Mouse (Mus musculus) gastrocnemius, postnatal 10 days (tissue): ENCODE data around the gene Alkbh2. TPM values are rescaled to one million over a fixed set of nuclear protein-coding genes. Genes with fewer than 3 reads are reported as not detected.

Source experiments
- DNase-seq: peaks from one replicate; pipeline ENCODE4 v3.0.0; 2021; ENCODE audit warnings: mixed read lengths
- total RNA-seq, 2 experiments: library from RNA; stranded (reverse); gene quantifications; 2 replicates each; pipeline ENCODE4 v1.2.3; 2021

Alkbh2 gene
- total RNA-seq, 2 experiments from 2014 or later: 1.6 to 2.4 TPM

DNA sequence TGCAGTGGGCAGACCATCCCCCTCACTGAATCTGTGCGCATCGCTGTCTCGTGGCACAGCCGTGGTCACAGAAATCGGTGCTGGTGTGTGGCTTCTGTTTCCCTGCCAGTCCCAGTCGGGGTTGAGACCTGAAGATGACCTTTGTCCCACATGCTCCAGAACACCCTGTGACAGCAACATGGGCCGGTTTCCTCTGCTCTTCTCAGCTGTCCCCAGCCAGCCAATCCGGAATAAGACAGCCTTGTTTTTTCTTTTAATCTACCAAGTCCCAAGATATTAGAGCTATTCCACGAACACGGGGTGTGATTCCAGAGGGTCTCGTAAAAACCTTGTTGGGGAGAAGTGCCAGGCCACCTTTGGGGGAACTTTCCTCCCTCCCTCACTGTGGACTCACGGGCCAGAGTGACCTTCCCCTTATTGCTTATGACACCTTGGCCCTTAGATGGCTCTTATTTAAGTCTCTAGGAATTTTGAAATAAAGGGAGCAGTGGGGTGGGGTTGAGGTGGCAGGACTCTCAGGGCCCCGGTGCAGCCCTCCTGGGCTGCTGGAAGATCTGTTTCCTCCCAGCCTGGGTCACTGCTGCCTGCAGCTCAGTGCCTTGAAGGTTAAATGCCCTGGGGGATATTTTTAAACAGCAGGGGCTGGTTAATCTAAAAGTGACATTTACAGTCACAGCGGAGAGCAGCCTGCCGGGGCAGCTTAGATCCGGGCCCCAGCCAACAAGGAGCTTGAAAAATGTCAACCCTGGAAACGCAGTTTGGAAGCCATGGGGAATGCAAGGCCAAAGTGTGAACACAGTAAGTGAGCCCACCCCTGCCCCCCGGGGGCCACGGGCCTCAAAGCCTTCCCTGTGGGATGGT lies 18.2 kb upstream of the Alkbh2 start, which contains the start of gene Acacb:
Acacb (plus strand) TSS at position 508 of the 861 bp plus-strand sequence.
- no peak for DNase-seq

DNA sequence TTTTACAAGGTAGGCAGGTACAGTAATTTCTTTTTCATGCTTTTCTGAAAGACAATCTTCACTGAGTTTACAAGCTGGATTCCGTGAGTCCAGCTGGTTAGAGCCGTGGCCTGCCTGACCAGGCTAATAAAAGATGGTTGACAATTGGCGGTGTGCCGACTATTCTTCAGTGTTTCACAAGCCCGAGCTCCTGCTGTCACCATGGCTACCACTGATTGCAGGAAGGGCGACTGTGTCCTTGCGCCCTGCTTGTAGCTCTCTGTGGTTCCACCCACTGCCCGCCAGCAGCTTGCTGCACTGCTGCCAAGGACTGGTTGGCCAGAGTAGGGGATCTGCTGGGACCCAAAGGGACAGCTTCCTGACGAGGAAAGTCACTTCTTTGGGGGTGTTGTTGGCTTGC lies 11.2 kb upstream of the Alkbh2 start:
- DNase-seq: peak; percentile 78

DNA sequence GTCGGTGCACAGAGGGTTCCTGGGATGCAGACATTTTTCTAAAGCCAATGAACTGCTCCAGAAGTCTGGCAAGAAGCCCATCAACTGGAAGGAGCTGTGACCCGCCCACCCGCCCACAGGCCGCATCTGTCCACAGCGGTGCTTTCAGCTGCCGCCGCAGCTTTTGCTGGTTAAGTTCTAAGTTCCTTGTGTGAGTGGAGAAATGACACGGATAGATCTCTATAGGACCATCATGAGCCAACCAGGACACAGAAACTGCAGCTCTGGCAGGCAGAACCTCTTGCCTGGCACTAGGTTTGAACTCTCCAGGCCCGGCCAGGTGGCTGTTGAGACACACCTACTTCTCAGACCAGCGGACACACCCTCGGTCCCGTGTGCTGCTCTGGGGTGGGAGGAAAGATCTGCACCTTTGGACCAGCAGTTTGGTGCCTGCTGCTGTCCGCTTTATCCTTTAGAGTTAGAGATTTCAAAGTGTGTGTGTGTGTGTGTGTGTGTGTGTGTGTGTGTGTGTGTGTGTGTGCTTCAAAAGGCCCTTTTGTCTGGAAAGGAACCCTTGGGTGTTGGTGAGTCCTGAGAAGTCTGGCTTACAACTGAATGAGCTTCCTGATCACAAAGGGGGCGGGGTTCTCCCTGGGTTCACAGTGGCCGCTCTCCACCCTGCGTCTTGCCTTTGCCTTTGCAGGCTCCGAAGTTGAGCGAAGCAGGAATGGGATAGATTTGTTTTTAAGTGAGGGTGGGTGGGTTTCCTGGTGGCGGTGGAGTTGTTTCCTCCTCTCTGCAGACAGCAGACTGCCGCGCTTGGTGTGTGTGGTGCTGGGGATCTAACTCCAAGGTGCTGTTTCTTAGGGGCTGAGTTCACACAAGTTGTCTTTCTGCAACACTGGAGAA lies 10.5 kb upstream of the Alkbh2 start:
- no peak for DNase-seq

DNA sequence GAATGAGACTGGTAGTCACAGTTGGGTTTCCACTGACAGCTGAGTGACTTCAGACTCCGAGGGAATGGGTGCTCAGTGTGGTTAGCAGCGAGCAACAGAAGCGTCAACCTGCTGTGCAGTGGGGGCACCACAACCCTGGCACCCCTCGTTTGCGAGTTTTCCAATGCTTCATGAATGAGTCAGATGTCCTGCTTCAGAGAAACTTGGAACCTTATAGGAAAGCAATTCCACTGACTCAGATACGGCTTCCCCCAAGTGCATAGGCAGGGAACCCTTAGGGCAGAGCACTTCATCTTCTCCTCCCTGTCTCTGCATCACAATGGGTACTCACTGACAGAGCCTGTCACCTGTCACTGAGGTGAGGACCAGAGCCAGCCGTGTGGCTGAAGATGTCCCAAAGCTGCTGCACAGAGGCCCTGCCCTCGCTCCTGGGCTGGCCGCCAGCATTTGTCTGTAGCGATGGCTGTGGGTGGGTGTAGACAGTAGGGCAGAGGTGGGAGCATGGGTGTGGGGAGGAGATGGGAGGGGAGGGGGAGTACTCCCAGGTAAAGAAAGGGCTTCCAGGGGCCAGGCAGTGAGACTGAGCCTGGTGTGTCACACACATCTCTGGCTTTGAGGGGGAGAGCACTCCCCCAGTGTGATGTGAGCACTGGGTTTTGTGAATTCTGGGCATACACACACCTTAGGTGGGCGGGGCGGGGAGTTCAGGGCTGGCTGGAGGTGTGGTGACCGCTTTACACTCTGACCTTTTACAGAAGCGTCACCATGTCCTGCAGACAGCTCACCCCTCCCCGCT lies 9.7 kb upstream of the Alkbh2 start:
- no peak for DNase-seq

DNA sequence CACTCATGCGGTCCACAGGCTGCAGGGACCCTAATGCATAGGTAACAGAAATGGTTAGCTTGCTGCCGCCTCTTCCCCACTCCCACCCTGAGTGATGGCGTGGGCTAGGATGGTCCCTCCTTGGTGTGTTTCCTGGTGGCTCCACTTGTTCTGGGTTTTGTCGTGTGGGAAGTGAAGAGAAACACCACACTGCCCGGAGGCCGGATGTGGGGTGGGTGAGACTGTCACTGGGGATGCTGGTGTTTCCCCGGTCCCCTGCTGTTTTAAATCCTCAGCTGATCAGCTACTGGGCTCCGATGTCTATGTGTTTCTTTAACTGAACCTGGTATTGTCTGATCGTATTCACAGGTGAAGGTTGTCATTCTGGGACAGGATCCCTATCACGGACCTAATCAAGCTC lies 7.5 kb upstream of the Alkbh2 start:
- DNase-seq: no peak

DNA sequence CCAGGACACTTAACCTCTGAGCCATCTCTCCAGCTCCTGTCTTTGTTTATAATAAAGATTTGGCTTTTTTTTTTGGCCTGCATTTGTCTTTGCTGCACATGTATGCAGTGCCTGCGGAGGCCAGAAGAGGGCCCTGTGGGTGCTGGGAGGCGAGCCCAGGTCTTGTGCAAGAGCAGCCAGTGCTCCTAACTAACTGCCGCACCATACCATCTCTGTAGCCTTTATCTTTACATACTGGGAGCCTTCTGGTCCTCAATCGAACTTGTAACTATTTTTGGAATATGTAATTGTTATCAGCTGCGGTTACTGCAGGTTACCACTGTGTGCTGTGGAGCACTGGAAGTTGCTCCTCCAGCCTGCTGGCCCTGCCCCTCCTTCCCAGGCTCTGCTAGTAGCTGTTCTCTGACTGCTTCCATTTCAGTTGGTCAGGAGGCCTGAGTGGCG lies 6.1 kb upstream of the Alkbh2 start:
- DNase-seq: peak; percentile 67

DNA sequence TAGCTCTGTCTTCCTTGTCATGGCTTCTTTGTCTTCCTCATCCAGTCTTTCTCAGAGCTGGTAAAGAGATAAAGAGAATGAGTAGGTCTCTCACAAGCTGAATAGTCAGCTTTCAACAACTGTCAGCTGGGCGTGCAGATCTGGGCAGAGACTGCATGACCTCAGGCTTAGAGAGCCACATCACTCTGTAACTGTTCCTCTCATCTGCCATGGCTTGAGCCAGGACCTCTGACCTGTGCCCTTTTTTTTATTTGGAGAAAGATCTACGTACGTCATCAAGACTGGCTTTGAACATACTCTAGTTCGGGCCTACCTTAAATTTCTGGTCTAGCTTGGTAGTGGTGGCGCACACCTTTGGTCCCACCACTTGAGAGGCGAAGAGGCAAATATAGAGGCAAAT lies 4.8 kb upstream of the Alkbh2 start:
- DNase-seq: no peak

DNA sequence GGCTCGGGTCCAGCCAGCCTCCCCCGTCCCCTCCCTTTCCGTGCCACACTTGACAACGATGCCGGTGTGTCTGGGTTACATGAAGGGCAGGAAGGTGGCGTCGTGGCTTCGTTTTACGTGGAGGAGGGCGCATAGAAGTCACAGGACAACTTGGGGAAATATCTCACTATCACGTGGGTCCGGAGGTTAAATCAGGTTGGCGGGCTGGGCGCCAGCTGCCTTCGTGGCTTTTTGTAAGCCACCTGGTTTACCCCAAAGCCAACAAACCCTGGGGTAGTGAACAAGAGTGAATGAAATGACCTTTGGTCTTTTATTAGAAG lies 3.5 kb upstream of the Alkbh2 start:
- peak; percentile 58 for DNase-seq

DNA sequence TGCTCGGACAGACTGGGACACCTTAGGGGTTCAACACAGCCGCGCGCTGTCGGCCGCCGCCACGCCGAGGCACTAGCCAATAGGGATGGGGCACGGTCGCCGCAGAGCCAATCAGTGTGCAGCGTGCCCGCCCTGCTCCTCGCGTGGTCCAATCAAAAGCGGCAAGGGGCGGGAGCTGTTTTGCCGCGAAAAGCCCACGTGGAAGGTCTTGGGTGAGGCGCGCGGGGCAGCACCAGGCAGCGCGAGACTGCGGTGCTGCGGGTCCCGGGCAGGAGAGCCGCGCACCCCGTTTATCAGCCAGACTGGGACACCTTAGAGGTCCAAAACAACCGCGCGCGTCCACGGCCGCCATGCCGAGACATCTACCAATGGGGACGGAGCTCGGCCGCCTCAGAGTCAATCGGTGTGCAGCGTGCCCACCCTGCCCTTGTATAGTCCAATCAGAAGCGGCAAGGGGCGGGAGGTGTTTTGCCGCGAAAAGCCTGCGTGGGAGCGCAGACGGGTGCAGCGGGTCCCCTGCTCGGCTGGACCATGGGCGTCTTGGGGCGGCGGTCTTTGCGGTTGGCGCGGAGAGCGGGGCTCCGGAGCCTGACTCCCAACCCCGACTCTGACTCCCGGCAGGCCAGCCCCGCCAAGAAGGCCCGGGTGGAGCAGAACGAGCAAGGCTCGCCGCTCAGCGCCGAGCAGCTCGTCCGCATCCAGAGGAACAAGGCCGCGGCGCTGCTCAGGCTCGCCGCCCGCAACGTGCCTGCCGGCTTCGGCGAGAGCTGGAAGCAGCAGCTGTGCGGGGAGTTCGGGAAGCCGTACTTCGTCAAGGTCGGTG lies 2.9 kb upstream of the Alkbh2 start:
- DNase-seq: peak; percentile 95

DNA sequence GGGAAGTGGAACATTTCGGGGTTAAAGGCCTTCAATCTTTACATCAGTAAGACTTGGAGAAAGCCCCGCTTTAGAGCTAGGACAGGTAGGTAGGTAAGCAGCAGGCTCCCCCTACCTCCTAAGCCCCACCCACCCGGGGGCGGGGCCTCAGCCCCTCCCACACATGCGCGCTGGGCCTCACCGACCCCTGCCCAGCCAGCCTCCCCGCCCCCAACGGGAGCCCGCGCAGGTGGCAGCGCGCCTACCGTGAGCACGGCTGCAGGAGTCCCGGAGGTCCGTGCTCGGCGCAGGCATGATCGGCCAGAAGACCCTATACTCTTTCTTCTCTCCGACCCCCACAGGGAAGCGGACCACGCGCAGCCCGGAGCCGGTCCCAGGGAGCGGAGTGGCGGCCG lies 2.2 kb upstream of the Alkbh2 start, which contains the start of gene Ung:
Ung (plus strand) TSS at position 176 of the 395 bp plus-strand sequence.
- DNase-seq: peak; percentile 41

DNA sequence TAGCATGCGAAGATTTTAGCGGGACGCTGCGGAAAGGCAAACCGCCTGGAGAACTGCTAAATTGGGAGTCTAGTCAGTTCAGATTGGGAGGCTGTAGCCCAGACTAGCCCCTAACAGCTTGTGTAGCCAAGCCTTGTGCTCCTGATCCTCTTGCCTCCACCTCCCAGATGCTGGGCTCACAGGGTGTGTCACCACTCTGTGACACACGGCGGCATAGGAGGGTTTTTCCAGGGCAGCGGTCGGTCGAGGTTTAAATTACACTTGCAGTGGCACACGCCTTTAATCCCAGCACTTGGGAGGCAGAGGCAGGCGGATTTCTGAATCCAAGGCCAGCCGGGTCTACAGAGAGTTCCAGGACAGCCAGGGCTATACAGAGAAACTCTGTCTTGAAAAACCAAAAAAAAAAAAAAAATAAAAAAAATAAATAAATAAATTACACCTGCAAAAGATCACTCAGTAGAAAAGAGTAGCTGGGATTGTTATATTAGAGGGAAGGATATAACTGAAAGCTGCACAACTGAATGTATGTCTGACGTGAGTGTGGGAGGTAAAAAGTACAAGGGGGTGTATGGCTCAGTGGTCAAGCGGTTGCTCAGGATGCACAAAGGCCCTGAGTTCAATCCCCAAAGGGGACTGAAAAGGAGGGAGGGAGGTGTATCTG lies 1.7 kb upstream of the Alkbh2 start:
- DNase-seq: no peak

DNA sequence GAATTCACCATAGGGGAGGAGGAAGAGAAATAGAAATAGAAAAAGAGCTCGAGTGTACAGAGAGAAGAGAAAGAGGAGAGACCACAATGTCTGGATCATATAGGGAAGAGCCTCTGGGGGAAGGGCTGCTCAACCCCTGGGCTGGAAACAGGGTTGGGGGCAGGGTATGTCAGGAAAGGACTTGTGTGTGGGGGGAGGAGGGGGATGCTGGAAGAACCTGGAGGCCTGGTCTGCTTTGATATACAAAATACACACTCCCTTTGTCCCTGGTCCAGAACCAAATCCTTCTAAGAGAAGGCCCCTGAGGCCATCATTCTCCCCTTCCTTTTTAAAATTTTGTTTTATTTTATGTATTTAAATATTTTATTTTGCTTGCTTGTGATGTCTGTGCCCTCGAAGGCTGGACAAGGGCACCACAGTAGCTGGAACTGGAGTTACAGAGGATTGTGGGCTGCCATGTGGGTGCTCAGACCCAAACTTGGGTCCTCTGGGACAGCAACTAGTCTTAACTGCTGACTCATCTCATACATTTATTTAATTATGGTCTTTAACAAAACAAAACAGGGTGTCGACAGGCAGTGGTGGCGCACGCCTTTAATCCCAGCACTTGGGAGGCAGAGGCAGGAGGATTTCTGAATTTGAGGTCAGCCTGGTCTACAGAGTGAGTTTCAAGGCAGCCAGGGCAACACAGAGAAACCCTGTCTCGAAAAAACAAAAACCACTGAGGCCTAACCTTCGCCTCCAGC lies 1.3 kb downstream of the Alkbh2 start:
- no peak for DNase-seq

DNA sequence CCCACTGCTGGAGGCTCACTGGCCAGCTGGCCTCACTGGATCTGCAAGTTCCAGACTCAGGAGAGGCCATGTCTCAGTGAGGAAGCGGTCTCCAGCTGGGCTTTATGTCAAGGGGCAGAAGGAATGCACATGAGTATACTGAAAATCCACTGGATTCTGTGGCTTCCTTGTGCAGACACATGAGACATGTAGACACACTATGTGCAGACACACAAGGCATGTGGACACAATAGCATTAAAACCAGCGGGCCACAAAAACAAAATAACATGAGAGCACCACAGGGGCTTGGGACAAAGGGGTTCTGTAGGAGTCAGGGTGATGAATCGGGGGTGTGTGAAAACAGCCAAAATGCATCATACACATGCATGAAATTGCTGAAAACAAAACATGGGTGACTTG lies 2.0 kb downstream of the Alkbh2 start:
- no peak for DNase-seq

DNA sequence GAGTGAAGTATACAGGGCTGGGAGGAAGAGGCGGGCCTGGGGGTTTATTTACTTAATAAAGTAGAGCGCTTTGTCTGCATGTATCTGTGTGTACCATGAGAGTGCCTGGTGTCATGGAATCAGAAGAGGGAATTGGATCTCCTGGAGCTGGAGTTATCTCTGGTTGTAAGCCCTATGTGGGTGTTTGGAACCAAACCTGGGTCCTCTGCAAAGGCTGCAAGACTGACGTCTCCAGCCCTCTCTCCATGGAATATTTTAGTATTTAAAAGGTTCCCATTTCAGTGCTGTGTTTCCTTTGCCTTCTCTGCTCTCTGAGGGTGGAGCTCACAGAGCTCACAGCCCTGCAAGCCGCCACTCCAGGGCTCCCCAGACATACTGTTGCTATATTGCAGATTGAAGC lies 8.2 kb downstream of the Alkbh2 start:
- no peak for DNase-seq

DNA sequence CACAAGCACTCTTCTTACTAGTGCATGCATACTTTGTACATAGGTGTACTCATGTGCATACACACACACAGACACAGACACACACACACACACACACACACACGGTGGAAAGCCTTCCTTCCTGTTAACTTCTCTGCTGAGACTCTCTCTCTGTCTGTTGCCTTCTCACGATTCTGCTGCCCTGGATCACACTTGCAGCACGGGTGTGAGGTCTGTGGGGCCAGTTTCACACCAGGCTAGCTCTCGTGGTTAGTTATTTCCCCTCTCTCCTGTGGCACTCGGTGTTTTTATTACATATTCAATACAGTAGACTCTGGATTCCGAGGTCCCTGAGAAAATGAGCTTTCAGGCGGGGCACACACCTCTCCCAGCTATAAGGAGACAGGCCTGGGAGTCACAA lies 11.4 kb downstream of the Alkbh2 start:
- no peak for DNase-seq

DNA sequence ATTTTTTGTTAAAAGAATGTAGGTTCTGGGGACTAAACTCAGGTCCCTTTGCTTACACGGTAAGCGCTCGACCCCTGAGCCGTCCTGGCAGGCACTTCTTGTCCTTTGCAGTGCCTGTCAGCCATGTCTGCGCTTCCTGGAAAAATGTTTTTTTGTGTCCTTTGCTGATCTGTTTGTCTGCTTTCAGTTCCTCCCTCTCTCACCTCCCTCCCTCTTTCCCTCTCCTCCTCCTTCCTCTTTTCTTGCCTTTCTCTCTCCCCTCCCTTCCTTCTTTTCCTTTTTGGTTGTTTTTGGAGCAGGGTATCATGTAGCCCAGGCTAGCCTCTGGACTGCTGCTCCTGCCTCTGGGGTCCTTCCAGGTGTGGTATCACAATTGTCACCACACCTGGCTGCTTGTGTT lies 13.0 kb downstream of the Alkbh2 start:
- DNase-seq: no peak

DNA sequence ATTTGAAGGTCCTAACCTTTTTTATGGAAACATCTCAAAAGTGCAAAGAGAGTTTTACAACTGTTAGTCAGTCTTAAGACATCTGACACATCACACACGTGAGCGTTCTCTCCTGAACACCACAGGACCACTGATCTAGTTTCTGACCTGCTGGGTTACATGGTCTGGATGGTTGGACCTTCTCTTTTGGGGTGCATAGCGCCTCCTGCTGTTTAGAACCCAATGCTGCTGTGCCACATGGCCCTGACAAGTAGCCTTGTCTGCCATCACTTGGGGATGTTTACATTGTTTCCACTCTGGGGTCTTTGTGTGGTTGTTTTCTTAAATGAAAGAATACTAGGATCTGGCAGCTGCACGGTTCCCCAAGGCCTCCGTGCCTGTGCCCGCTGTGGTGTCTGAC lies 14.7 kb downstream of the Alkbh2 start:
- DNase-seq: no peak

DNA sequence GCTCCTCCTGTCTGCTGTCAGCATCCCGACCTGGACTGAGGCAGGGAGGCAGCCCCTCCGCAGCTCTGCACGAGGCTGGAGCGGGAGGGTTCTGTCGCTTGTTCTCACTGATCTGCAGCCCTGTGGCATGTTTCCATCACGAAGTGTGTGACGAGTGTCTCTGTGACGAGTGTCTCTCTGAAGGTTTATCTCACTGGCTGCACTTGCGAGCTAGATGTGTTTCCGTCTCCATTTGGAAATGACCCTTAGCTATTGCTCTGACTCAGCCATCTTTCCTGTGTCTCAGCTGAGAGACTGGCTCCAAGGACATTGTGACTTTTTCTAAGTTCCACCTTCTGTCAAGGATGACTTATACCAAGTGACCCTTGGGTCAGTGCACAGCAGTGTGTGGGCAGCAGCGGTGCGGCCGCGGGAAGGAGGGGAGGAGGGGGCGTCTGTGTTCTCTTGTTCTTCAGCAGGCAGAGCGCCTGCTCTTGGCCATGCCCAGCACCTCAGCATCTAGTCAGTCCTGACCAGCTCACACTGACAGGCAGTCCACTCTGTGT lies 21.6 kb downstream of the Alkbh2 start:
- DNase-seq: no peak

DNA sequence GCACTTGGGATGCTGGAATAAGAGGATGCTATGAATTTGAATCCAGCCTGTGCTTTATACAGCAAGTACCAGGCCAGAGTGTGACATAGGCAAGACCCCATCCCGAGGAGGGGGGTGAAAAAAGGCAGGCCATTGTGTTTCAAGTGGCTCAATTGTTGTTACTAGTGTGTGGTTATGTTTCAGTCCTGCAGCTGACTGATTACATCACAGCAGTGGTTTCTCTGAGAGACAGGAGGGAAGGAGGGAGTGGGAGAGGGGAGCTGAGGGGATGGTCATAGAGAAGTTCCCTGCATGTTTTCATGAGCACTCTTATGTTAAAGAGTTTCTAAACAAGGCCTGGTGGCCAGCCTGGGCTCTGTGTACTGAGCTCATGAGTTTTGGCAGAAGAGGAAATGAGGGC lies 25.2 kb downstream of the Alkbh2 start:
- no peak for DNase-seq

DNA sequence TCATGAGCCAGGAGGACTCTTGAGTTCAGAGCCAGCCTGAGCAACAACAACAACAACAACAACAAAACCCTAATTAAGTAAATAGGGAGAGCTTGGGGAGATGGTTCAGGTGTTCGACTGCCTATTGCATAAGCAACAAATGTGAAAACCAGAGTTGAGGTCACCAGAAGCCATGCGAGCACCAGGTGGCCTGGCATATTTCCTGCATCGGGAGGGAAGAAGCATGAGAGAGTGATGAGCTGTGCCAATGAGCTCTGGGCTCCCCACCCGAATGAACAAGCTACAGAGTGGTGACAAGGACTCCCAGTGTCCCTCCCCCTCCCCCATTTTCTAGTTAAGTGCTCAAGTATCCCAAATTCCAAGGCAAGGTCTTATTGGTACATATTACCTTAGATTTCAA lies 26.1 kb downstream of the Alkbh2 start:
- DNase-seq: no peak
